Mouse (Mus musculus) bone marrow macrophage, adult 2 months (primary cell): ENCODE data around the gene Pcolce2.

Experiments
- CTCF ChIP-seq: IDR thresholded peaks from 2 replicates; pipeline ENCODE4 v1.5.1; 2012; ENCODE audit warnings: low read depth, mild to moderate bottlenecking, low read length, moderate library complexity
- POLR2A ChIP-seq: IDR thresholded peaks from 2 replicates; pipeline ENCODE4 v1.6.1; 2012; ENCODE audit warnings: mild to moderate bottlenecking, low read depth, low read length, borderline replicate concordance

DNA sequence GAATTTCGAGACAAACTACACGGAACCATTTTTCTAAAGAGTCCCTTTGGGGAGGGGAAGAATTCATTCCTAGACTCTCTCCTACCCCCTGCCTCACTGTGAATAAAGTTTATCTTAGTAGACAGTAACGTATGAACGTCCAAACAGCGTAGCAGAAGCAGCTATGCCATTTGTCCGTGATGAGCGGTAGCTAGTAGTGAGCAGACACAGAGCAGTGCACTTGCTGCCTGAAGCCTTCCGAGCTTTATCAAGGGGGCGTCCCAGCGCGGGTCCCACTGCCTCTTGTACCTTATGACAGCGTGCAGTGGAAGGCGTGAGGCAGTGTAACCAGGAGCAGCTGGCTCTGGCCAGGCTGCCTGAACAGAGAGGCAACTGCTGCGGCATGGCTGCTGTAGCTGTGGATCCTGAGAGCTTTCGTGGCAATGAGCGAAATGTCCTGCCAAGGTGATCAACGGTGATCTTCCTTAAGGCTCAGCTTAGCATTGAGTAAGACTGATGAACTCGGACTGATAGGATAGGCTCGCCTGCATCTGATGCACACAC lies 39.2 kb upstream of the Pcolce2 start:
- no peak for TF ChIP-seq CTCF
- no peak for TF ChIP-seq POLR2A
